Mouse (Mus musculus): ENCODE measurements at regions not wholly inside any gene's neighbourhood (a gene's known extent, or its start where the extent isn't known, plus 50 kb on each side); places are given as distances from the start of the nearest gene placed in this dataset.
A peak's percentile ranks its signal among the peaks of the same experiment; 100 is the strongest.

DNA sequence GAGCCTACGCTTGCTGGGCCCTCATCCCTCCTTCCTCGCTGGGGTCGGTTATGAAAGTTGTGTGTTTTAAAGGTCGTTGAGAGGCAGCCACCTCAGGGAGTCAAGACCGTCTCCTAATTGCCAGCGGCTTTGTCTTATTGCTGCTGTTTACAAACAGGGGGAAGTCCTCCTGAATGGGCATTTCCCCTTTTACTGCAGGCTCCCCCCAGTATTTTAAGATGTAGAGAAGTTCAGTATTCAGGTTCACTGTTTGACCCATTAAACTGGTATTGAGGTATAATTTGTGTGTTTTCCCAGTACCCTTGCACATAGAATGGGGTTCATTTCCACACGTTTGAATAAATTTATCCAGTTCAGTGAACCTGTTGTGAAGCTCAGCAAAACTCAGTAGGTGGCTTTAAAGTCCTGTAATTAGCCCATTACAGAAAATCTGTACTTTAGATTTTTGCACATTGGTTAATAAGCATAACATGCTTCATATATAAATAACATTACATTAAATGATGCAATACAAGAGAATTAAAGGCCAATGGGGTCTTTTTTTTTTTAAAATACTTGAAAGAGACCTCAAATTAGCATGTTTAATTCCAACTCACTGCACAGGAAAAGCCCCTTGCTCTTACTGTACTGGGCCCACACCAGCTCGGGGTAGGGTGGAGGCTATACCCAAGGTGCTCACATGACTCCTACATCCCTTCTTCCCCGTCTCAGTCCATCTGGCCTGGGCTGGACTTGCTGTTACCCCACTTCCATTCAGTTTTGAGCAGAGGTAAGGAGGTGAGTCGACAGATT, 63.7 kb downstream of the Nkx2-1 start:
- no peak for DNase-seq

DNA sequence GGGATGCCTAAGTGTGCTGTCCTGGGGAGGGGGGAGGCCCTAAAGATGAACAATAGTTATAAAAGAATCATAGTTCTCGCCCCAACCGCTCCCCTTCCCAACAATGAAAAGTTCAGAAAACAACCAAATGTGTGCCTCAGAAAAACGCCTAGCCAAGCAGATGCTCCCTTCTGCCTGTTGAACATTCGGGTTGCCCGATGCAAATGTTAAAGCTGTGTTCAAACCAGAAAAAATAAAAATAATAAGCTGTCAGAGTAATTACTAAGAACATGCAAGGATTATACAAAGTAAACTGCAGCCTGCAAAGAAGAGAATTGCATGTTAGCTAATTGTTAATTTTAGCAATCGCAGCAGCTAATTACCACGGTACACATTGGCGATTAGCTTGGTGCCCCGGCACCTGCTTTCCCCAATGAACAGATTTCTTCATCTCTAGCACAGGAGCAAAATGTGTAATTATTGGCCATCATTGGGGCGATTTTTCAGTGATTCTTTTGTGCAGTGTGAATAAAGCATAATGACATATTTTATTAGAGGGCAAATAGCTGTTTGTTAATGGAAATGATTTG, 65.7 kb downstream of the Nkx2-1 start:
- no peak for DNase-seq

DNA sequence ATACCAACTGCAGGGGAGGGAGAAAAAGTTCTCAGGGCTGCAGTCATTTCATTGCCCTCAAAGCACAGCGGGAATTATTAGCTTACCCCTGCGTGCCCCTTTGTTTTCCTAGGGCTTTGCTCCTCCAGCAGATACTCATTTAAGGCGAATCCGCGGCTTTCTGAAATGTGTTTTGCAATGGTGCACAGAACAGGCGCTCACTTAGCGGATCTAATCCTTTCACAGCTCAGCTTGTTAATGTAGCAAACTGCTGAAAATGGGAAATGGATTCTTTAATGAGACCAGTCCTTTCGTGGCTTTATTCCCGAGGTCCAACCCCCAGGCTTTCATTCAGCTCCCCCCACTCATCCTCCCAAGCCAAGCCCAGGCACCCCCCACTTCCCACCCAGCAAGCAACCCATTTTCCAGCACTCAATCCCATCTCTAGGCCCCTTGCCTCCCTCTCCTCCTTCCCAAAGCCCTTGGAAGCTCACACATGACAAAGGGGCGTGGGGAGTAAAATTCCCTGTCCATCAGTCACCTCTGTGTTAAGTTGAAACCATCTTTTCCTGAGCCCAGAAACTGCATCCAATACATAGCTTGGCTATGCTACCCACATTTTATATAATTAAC, 77.1 kb downstream of the Nkx2-1 start:
- DNase-seq, result no peak

DNA sequence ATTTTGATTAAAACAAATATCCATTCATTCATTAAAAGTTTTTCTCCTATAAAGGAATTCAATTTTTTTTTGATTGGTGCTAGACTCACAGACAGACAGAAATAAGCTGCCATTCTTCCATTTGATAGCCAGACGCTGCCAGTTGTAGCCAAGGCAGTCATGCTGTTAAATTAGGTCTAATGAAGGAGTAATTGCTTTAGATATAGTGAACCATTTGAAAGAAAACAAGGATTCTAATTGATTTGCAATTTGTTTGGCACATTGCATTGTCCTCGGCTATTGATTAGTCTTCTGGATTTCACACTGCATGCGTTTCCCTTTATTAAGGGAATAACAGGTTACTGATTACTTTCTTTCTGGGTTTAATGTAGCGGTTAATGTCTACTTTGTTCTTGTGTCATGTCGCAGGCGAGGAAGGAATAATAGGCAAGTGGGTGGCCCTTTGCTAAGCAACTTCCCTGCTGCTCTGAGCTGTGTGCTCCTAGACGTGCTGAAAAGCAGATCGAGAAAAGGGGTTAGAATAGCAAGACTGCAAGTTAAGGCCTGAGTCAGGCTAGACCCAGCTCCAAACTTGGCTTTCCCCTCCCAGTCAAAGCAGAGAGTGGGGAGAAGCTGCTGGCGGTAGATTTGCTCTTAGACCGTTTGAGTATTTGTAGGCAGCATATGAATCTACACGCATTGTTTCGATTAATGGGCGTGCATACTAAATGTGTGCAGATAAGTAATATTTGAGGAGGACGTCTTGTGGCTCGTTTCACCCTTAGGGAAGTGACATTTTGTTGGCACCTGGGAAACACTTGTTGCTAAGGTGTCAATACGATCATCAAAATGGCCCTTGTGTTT, 77.8 kb downstream of the Nkx2-1 start:
- DNase-seq, result no peak

DNA sequence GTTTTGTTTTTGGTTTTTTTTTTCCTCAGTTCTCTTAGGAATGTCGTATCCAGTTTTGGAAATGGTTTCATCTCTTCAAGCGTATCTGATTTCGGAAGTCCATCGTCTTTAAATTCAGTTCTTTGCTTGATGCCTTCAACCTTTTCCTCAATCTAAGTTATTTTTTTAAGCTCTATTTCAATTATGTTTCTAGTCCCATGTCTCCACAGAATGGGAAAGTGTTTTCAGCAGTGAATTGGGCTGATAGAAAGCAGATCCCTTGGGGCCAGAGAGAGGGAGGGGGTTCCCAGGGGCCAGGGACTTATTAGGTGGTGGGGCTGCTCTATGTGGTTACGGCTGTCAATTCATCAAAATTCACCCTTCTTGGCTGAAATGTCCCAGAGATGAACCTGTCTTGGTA, 78.8 kb downstream of the Nkx2-1 start:
- no peak for DNase-seq

DNA sequence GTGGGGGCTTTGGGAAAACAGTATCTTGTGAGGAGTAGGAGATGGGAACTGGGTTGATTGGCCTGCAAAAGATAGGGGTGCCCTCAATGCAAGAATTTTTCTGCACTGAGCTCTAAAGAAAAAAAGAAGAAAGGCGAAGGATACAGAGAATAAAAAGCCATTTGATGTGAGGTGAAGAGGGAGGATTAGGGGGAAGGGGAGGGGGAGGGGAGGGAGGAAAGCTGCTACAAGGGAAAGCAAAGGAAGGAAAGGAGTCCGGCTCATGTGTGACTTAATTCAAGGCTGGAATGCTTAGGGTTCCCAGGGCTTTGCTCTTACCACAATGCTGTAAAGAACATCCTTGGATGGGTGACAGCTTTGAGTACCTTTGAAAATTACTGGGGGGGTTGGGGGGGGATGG, 79.4 kb downstream of the Nkx2-1 start:
- no peak for DNase-seq

DNA sequence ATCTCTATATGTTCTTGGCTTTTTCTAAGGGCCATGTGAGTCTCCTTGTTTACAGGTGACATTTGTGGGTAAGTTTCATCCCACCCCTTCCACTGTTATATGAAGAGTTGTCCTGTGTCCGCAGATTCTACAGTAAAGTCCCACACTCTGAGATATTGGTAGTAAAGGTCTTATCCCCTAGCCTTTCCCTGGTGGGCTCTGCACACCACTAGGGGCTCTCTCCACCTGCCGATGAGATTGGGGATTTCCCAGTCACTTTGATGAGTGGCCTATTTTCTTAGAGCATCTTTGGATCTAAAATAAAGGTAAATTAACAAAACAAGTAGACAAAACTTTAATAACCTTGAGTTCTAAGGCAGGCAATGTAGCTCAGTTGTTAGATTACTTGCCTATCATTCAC, 86.4 kb downstream of the Nkx2-1 start:
- no peak for DNase-seq

DNA sequence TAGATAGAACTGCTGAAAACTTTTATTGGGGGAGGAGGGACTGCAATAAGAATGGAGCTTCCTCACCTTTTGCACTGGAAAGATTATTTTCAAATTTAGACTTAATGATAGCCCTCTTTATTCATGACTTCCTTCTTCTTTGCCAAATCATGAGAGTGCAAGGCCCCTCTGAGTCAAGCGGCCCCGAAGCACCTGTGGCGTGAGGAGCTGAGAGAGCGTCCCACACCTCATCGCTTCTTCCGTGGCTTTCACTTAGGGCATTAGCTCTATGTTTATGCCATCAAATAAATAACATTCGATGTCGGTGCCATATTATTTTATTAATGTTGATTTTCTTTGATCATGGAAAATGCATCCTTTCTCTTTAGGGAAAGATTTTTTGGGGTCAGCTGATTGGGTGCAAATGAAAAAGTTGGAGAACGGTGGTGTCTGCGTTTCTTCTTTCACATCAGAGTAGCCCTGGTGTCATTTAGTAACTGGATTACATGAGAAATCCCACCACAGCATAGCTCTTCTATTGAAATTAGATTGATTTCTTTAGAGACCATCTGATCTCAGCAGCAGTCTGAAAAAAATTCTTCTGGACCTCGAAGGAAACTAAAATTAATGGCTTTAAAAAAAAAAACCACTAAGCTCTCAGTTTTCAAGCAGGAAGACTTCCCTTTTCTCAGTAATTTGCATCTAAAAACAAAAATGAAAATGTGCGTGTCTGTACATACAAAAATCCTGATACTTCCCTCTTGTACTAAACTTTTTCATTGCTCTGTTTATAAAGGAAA, 87.7 kb downstream of the Nkx2-1 start:
- DNase-seq, result no peak

DNA sequence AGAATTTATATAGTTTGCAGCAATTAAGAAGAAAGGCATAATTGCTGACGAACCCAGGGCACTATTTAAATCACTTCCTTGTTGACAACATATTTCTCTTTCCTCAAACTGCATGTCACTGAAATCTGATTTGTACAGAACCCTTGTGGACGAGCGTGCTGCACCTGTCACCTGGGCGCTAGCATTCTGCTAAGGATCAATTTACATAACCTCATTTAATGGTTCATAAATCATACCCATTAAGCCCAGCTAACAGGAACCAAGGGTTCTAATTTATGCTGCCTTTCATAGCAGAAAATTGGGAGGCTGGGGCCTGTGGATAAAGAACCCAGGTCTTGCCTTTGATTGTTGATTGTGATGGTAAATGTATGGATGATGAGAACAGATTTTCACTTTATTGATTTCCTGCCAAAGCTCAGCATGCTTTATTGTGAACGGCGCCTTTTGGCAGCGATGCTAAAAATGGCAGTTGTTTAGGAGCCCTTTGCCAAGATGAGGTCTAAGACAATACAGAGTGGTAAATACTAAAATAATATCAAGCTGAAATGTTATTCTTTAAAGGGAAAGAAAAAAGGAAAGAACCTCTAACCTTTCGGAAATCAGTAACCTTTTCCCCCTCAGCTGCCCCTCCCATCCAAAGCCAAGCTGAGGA, 95.4 kb downstream of the Nkx2-1 start:
- DNase-seq, result no peak

DNA sequence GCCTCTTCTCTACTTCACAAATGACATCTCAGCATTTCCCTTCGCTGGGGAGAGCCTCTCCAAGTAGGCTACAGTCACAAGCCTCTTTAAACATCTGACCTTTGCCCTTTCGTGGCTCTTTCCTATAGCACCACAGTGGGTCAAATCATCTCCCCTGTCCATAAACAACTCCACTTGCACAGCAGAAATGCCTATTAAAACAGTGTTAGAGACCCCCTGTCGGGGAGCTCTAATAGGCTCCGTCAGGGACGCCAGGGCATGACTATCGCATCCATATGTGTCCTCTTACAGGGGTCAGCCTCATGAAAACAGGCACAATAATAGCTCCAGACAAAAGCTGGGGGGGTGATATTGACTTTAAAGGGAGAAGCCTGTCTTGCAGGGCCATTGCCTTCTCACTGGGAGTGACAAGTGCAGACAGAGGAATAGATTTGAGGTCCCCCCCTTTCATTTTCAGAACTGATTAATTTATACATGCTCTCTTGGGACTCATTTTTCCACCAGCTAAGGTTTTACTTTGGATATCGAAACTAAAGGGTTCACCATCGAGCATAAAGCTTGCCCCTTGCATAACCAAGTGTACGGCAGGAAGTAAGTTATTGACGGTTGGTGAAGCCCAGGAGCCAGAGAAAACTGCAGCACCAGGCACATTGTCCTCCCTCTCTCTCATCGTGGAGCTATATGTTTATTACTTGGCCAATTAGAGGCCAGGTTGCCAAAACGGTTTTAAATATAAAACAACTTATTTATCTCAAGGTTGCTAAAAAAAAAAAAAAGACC, 94.6 kb upstream of the Mbip start:
- DNase-seq, result no peak

DNA sequence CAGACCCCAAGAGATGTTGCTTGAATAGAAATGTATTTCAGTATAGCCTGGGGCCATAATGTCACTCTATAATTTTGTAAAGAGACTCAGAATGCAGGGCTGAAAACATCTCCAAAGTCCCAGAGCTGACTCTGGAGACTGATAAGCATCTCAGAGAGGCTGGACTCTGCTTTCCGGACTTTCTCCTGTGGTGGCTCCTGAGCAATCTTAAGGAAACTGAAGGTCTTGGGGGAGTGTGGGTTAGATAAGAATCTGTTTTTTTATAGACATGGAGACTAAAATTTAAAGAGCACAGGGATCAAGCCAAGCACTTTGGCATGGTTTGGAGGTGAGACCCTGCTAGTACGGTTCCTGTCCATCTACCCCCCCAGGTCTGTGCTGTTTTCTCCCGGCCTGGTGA, 92.7 kb upstream of the Mbip start:
- DNase-seq, result no peak

DNA sequence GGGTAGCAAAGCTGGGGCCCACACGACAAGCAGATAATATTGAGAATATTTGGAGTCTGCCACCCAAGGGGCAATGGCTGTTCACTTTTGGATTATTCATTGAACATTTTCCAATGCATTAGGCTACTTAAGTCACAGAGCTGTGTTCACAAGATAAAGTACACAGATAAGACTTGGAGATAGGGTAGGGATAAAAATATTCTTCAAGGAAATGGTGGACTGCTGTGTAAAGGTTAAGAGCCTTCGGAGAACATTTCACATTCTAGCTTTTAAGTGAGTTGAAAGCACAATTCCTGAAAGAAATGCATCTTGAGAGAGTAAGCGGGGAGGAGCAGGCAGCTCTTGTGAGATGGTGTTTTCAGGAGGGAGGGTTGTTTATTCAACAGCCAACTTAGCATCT, 92.3 kb upstream of the Mbip start:
- DNase-seq, result no peak

DNA sequence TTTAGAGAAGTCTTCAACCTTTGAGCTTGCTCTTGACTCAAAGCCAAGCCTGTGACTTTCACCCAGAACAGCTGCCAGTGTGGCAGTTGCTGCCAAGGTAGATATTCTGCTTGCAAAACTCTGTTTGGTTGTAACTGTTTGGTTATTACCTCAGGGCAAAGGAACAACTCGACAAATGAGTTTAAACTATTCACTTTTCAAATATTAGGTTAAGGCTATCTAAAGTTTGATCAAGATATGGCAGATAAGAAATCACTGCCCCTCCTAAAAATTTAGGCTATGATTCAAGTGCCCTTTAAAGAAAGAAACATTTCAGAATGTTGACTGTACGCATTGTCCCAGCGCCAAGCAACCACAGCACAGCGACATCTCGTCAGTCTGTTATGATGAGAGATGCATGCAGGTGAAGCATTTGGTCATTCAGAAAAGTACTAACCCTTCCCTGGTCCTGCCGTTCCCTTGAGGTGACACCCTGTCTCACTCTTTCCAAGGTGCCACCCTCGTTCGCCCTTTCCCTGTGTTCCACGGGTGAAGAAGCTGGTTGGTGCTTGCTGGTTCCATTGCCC, 81.1 kb upstream of the Mbip start:
- no peak for DNase-seq

DNA sequence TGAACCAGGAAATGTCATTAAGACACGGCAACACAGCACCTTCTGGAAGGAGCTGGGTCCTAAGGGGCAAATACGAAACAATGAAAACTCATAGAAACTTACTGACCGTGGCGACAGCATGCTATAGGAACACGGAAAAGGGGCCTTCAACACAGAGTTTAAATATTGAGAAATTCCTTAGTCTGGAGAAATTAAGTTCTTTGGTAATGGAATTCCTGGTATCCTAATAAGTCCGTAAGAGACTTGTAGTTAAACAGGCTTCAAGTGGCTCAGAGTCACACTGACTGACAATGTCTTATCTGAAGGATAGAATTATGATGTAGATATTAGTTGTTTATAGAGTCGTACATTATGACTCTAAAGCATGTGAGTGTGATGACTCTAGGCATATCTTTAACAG, 70.4 kb upstream of the Mbip start:
- no peak for DNase-seq

DNA sequence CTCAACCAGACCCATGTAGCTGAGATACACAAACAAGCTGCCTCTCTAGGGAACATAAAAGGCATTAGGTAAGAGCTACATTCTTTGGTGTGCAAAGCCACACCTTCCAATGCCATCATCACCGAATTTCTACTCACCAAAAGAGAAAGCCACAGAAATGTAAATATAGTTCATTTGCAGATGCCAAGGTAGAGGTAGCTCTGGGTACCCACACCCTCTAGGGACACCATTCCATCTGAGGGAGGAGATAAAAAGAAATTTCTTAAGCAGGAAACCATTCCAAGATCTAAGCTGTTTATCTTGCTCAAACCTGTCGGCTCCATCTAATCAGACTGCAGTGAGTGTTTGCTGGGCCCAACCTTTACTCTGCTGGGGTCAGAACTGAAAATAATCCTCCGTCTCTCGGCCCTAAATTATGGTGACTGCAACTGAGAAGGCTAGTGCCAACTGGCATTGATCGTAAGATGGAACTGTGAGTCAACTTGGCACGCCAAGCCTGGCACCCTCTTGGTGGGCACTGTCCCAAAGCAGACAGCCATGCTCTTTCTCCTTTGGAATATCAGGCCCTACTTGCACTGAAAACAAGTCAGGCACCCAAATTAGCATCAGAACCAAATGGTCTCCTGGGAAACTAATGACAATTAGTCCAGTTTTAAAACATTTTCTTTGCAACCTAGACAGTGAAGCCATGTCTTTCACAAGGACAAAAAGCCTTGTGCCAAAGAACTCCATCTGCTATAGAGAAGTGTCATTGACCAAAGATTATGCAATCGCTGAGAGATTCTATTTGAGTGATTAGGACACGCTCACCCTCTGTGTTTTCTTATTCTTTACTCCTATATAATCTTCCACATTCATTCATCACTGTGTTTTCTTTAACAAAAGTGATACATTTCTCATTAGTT, 69.4 kb upstream of the Mbip start:
- DNase-seq, result no peak

DNA sequence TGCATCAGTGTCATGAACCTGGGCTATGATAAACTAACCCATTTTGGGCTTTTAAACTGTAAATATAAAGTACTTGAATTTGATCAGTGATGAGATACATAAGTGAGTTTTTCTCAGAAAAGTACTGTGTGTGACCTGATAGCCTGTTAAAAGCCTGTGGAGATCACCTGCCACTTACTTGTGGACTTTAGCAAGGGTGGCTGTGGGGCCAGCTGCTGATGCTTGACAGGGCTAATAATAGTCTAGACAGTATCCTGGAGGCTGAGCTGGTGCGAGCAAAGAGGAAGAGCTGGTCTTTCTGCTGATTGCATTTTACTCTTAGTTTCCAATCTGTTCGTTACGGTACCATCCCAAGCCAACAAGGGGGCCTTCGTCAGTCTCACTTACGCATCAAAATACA, 60.0 kb upstream of the Mbip start:
- no peak for DNase-seq

DNA sequence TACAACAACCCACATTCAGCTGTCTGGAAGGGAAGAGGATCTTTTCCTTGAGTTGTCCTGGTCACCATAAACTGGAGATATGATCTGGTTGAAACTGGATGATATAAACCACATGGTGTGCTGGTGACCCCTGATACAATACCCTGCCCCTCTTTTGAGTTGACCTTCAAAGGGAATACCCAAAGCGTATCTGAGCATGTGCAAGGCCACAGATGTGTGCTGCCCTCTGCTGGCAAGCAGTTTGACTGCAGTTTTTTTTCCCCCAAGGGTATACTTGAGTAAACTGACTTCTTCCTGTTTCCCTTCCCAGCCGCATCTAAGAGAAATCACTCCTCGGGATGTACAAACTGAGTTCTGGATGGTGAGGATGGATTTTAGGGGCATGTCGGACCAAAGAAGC, 59.1 kb upstream of the Mbip start:
- peak; percentile 67 to 71 for DNase-seq

DNA sequence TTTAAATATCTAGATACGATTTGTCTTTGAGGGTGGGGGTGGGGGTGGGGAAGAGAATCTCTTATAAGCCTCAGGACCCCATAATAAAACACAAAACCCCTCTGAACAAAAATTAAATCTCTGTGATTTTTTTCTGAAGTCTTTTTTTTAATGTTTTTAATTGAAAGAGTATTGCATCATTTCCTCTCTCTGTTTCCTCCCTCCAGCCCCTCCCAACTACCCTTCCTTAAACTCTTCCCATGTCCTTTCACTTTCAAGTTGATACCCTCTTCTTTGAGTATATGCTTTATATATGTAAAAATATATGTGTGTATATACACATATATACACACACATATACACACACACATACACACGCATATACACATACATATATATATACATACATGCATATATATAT, 58.6 kb upstream of the Mbip start:
- no peak for DNase-seq

DNA sequence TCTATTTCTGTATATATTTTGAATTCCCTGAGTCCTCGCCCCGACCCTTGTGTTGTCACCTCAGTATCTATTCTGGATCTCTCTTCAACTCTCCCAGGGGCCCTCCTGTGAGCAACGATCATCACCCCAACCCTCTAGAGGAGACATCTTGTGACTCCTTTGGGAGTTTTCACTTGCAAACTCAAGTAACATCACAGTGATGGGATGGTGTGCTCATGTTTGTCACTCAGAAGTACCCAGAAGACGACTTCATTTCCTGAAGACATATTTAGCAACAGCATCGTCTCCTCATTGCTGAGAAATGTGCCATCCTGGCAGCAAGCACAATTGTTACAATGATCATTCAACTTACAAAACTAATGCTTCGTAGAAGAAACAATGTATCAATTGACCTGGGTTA, 57.9 kb upstream of the Mbip start:
- DNase-seq, result peak in 1 of 2 experiments; percentile 7

DNA sequence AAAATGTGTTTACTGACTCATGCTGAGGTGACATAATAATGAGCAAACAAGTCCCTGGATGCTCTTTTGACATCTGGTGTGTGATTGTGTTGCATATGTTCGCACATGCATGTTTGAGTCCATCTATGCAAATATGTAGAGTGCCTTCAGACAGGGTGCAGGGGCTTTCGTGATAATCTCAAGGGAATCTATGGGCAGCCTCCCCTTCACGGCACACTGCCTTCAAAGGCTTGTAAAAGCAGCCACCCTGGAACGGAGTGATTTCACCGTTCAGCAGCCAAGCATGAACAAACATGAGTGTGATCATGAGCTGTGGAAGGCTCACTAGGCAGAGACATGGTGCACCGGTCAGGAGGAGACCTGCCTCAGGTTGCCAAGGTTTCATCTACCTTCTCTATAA, 57.1 kb upstream of the Mbip start:
- peak; percentile 21 to 37 for DNase-seq
